Mouse (Mus musculus) megakaryocyte, adult 5-6 weeks (primary cell): ENCODE measurements around the gene Dok3. TPM values are rescaled to one million over a fixed set of nuclear protein-coding genes. Genes with fewer than 3 reads are reported as not detected.

ENCODE experiments used
- ATAC-seq: 2 replicates; pipeline ENCODE4 v1.8.0; 2016; ENCODE audit warnings: mild to moderate bottlenecking, inconsistent platforms; ENCODE audit not compliant: poor library complexity, severe bottlenecking
- total RNA-seq, 2 experiments: library from RNA; stranded (forward) in 1 of 2; stranded (reverse) in 1 of 2; fragments of 153-499, 151-499 nt in 1 of 2; fragments of 221-1000, 200-1000 nt in 1 of 2; gene quantifications; 2 replicates each; pipeline versions ENCODE4 v1.2.3 to v1.2.4; 2015 to 2017

Gene Dok3
- total RNA-seq, 2 experiments from 2014 or later, result 80.6 to 88.6 TPM

GRCm38 (mm10) chr13:55510332-55510667, 18.8 kb downstream of the Dok3 start:
- peak; percentile 66 for ATAC-seq

- no peak for ATAC-seq
These were observed 20.6 kb downstream of the Dok3 start for GRCm38 (mm10) chr13:55508531-55508930.

GRCm38 (mm10) chr13:55507877-55508276, 21.2 kb downstream of the Dok3 start:
- ATAC-seq, result no peak

- ATAC-seq, result no peak
These were observed 22.4 kb downstream of the Dok3 start for GRCm38 (mm10) chr13:55506697-55507096.

- ATAC-seq, result no peak
These were observed 23.3 kb downstream of the Dok3 start for GRCm38 (mm10) chr13:55505810-55506209.

GRCm38 (mm10) chr13:55504390-55504789, 24.7 kb downstream of the Dok3 start:
- ATAC-seq, result no peak

GRCm38 (mm10) chr13:55502405-55502804, 26.7 kb downstream of the Dok3 start:
- ATAC-seq, result no peak

GRCm38 (mm10) chr13:55500575-55500974, 28.5 kb downstream of the Dok3 start:
- no peak for ATAC-seq

- ATAC-seq, result no peak
These were observed 30.2 kb downstream of the Dok3 start for GRCm38 (mm10) chr13:55498906-55499305.

- no peak for ATAC-seq
These were observed 32.4 kb downstream of the Dok3 start for GRCm38 (mm10) chr13:55496661-55497060.

GRCm38 (mm10) chr13:55495702-55496101, 33.4 kb downstream of the Dok3 start:
- ATAC-seq, result no peak

GRCm38 (mm10) chr13:55494883-55495621, 34.0 kb downstream of the Dok3 start:
- no peak for ATAC-seq

- ATAC-seq, result no peak
These were observed 34.8 kb downstream of the Dok3 start for GRCm38 (mm10) chr13:55494257-55494656.

GRCm38 (mm10) chr13:55487578-55488498, 41.3 kb downstream of the Dok3 start, which contains the start of gene Dbn1:
Dbn1 (minus strand) TSS chr13:55488111.
- peak; percentile 19; the same call in 1 of the 2 replicates for ATAC-seq

GRCm38 (mm10) chr13:55486916-55487577, 42.0 kb downstream of the Dok3 start:
- peak; percentile 31; the same call in 1 of the 2 replicates for ATAC-seq

GRCm38 (mm10) chr13:55486029-55486794, 42.9 kb downstream of the Dok3 start:
- no peak for ATAC-seq

GRCm38 (mm10) chr13:55484520-55485088, 44.5 kb downstream of the Dok3 start:
- ATAC-seq, result no peak

- ATAC-seq, result no peak
These were observed 45.5 kb downstream of the Dok3 start for GRCm38 (mm10) chr13:55483593-55483992.

GRCm38 (mm10) chr13:55483071-55483470, 46.0 kb downstream of the Dok3 start:
- ATAC-seq, result no peak

- no peak for ATAC-seq
These were observed 46.6 kb downstream of the Dok3 start for GRCm38 (mm10) chr13:55482542-55482941.
